Mouse (Mus musculus) MEL (cell line): ENCODE measurements around the gene Tenm3. TPM values are rescaled to one million over a fixed set of nuclear protein-coding genes. Genes with fewer than 3 reads are reported as not detected.

Experiments
- DNase-seq: peaks from one replicate; pipeline ENCODE4 v3.0.0; 2011; ENCODE audit warnings: low read depth, low spot score
- H3K27ac ChIP-seq: 2 replicates; pipeline ENCODE4 v1.5.1; 2012; ENCODE audit warnings: low read depth, mild to moderate bottlenecking, control low read depth, low read length, moderate library complexity; ENCODE audit not compliant: control insufficient read depth
- H3K27me3 ChIP-seq, 2 experiments: fragments of 150-350 bp in 1 of 2; sonication (generic) in 1 of 2; 2 replicates each; pipeline ENCODE4 v1.6.1; 2012; ENCODE audit warnings: low read length in 2 of 2, mild to moderate bottlenecking in 2 of 2, improper control_type of control experiment in 1 of 2, moderate library complexity in 1 of 2; ENCODE audit not compliant: insufficient read depth in 2 of 2, control insufficient read depth in 1 of 2
- H3K36me3 ChIP-seq, 2 experiments: 2 replicates each; pipeline ENCODE4 v1.6.1; 2012 to 2014; ENCODE audit warnings: low read length in 2 of 2, improper control_type of control experiment in 1 of 2, inconsistent platforms in 1 of 2, mild to moderate bottlenecking in 1 of 2; ENCODE audit not compliant: insufficient read depth in 2 of 2, control insufficient read depth in 1 of 2
- H3K4me1 ChIP-seq, 2 experiments: fragments of 150-350 bp in 1 of 2; sonication (generic) in 1 of 2; 2 replicates each; pipeline ENCODE4 v1.6.1; 2012; ENCODE audit warnings: low read length in 2 of 2, improper control_type of control experiment in 1 of 2, mild to moderate bottlenecking in 1 of 2; ENCODE audit not compliant: insufficient read depth in 2 of 2, control insufficient read depth in 1 of 2
- H3K4me3 ChIP-seq, 2 experiments: fragments of 150-350 bp in 1 of 2; sonication (generic) in 1 of 2; 2 replicates each; pipeline ENCODE4 v1.5.1; 2012; ENCODE audit warnings: low read depth in 2 of 2, low read length in 2 of 2, mild to moderate bottlenecking in 2 of 2, moderate library complexity in 2 of 2, control low read depth in 1 of 2, improper control_type of control experiment in 1 of 2; ENCODE audit not compliant: control insufficient read depth in 1 of 2, insufficient read depth in 1 of 2
- H3K79me2 ChIP-seq: 2 replicates; pipeline ENCODE4 v1.6.1; 2012; ENCODE audit warnings: mild to moderate bottlenecking, low read length, moderate library complexity; ENCODE audit not compliant: control insufficient read depth, poor library complexity, insufficient read depth
- H3K9ac ChIP-seq: 2 replicates; pipeline ENCODE4 v1.6.1; 2012; ENCODE audit warnings: low read depth, mild to moderate bottlenecking, control low read depth, low read length, moderate library complexity; ENCODE audit not compliant: control insufficient read depth, poor library complexity, severe bottlenecking
- H3K9me3 ChIP-seq: fragments of 150-350 bp; sonication (generic); replicated peaks from 2 replicates; pipeline ENCODE4 v1.6.1; 2012; ENCODE audit warnings: mild to moderate bottlenecking, low read length, improper control_type of control experiment, moderate library complexity; ENCODE audit not compliant: insufficient read depth
- BHLHE40 ChIP-seq: IDR thresholded peaks from 2 replicates; pipeline ENCODE4 v1.6.1; 2012; ENCODE audit warnings: low read depth, mild to moderate bottlenecking, inconsistent platforms, low read length, improper control_type of control experiment, borderline replicate concordance
- CTCF ChIP-seq, 3 experiments: IDR thresholded peaks in 2 of 3; conservative IDR thresholded peaks in 1 of 3; 2 replicates each; pipeline ENCODE4 v1.5.1; 2011 to 2012; ENCODE audit warnings: low read length in 3 of 3, low read depth in 2 of 3, mild to moderate bottlenecking in 2 of 3, improper control_type of control experiment in 1 of 3, inconsistent platforms in 1 of 3, mixed read lengths in 1 of 3, moderate library complexity in 1 of 3; ENCODE audit not compliant: control insufficient read depth in 1 of 3, insufficient read depth in 1 of 3, poor library complexity in 1 of 3, severe bottlenecking in 1 of 3
- EP300 ChIP-seq, 2 experiments: IDR thresholded peaks; 2 replicates each; pipeline ENCODE4 v1.6.1; 2011; ENCODE audit warnings: improper control_type of control experiment in 2 of 2, low read length in 2 of 2, low read depth in 1 of 2, mild to moderate bottlenecking in 1 of 2
- GATA1 ChIP-seq: IDR thresholded peaks from 2 replicates; pipeline ENCODE4 v1.6.1; 2011; ENCODE audit warnings: low read depth, low read length, improper control_type of control experiment
- JUND ChIP-seq: IDR thresholded peaks from 2 replicates; pipeline ENCODE4 v1.6.1; 2011; ENCODE audit warnings: low read depth, mild to moderate bottlenecking, improper control_type of control experiment, low read length
- MAX ChIP-seq: IDR thresholded peaks from 2 replicates; pipeline ENCODE4 v1.6.1; 2011; ENCODE audit warnings: low read length, improper control_type of control experiment
- MXI1 ChIP-seq: IDR thresholded peaks from 2 replicates; pipeline ENCODE4 v1.6.1; 2011; ENCODE audit warnings: mild to moderate bottlenecking, low read depth, low read length, improper control_type of control experiment
- NELFE ChIP-seq: IDR thresholded peaks from 2 replicates; pipeline ENCODE4 v1.6.1; 2011; ENCODE audit warnings: low read depth, low read length, improper control_type of control experiment
- NRF1 ChIP-seq: IDR thresholded peaks from 2 replicates; pipeline ENCODE4 v1.6.1; 2014; ENCODE audit warnings: low read depth, mild to moderate bottlenecking, inconsistent platforms, low read length, improper control_type of control experiment, moderate library complexity; ENCODE audit not compliant: poor library complexity, insufficient read depth, severe bottlenecking
- POLR2A ChIP-seq, 2 experiments: IDR thresholded peaks; 2 replicates each; pipeline ENCODE4 v1.6.1; 2011 to 2012; ENCODE audit warnings: low read length in 2 of 2, mild to moderate bottlenecking in 2 of 2, control low read depth in 1 of 2, improper control_type of control experiment in 1 of 2, low read depth in 1 of 2, moderate library complexity in 1 of 2; ENCODE audit not compliant: control insufficient read depth in 1 of 2, insufficient read depth in 1 of 2, poor library complexity in 1 of 2
- POLR2AphosphoS2 ChIP-seq: IDR thresholded peaks from 2 replicates; pipeline ENCODE4 v1.6.1; 2011; ENCODE audit warnings: low read length, improper control_type of control experiment
- RAD21 ChIP-seq: IDR thresholded peaks from 2 replicates; pipeline ENCODE4 v1.6.1; 2011; ENCODE audit warnings: mild to moderate bottlenecking, low read depth, low read length, improper control_type of control experiment
- TBP ChIP-seq: IDR thresholded peaks from 2 replicates; pipeline ENCODE4 v1.8.0; 2011; ENCODE audit warnings: low read depth, low read length, improper control_type of control experiment
- UBTF ChIP-seq: IDR thresholded peaks from 2 replicates; pipeline ENCODE4 v1.6.1; 2012; ENCODE audit warnings: low read depth, mild to moderate bottlenecking, inconsistent platforms, low read length, improper control_type of control experiment, moderate library complexity, borderline replicate concordance; ENCODE audit not compliant: insufficient read depth
- USF1 ChIP-seq: IDR thresholded peaks from 2 replicates; pipeline ENCODE4 v1.6.1; 2014; ENCODE audit warnings: low read depth, mild to moderate bottlenecking, inconsistent platforms, low read length, improper control_type of control experiment, moderate library complexity
- ZC3H11A ChIP-seq: IDR thresholded peaks from 2 replicates; pipeline ENCODE4 v1.6.1; 2012; ENCODE audit warnings: low read depth, mild to moderate bottlenecking, inconsistent platforms, low read length, improper control_type of control experiment
- ZMIZ1 ChIP-seq: IDR thresholded peaks from 2 replicates; pipeline ENCODE4 v1.6.1; 2012; ENCODE audit warnings: low read depth, mild to moderate bottlenecking, inconsistent platforms, low read length, improper control_type of control experiment, moderate library complexity
- polyA plus RNA-seq, 2 experiments: library from polyadenylated mRNA; stranded (reverse) in 1 of 2; unstranded in 1 of 2; fragments of >175 nt in 1 of 2; fragments of >200 nt in 1 of 2; gene quantifications; 2 replicates each; pipeline versions ENCODE4 v1.2.1 to v1.2.4; 2012; ENCODE audit warnings: low replicate concordance in 2 of 2, low read depth in 1 of 2; ENCODE audit not compliant: insufficient read length in 2 of 2, insufficient read depth in 1 of 2, missing spikeins in 1 of 2
- total RNA-seq: library from RNA; depleted of rRNA; stranded (reverse); fragments of 300-350 nt; gene quantifications from 2 replicates; pipeline ENCODE4 v1.2.3, GENCODE M21; 2012

Gene Tenm3
- total and polyA plus RNA-seq, 3 experiments: not detected

DNA sequence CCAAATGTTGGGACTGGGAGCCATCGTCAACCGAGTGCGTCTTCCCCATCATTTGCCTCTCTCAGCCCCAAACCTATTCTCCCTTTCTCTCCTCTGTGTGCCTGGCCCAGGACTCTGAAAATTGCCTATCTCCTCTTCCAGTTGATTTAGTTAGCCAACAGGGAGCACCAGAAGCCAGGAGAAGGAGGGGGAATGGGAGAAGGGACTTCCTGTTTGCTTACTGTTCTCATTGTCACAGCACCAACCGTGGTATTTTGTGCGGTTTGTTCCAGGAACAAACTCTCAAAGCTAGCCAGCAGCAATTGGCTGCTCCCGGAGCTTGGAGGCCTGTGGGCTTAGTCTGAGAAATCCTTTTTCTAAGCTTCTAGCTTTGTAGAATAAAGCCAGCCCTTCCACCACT, 636.2 kb downstream of the Tenm3 start:
- Histone ChIP-seq H3K27ac (no peak overlapping the region), H3K27me3 (no peaks in the 10 kb centered on the region), H3K4me1 (no peaks in the 10 kb centered on the region), H3K36me3 (no peaks in the 10 kb centered on the region), H3K79me2 (no peaks in the 10 kb centered on the region), H3K4me3 (no peak overlapping the region), H3K9me3 (no peaks in the 10 kb centered on the region), H3K9ac (no peak overlapping the region)
- DNase-seq: no peak
- TF ChIP-seq UBTF (no peak), MXI1 (no peak), JUND (no peak), USF1 (no peak), MAX (no peak), RAD21 (no peak), GATA1 (no peak), ZC3H11A (no peak), EP300 (IDR thresholded peaks at IDR 0.05; ENCODE audit: low read depth in 1 of 2, low read length in 2 of 2) (no peak), NRF1 (no peak)

DNA sequence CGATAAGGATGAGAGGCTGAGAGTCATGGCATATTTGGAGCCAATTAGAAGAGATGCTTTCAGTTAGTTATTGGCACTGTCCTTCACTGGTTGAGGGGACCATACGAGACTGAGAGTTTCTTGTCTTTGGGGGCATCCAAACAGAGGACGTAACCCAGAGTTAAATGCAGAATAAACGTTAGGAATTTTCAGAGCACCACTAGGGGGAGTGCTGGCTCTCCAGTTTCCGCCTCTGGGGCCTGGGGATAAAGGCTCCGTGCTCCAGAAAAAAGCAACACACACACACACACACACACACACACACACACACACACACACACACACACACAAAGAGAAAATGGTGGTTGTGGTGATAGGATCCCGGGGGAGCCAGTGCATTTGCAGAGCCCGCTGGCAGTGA, 636.8 kb downstream of the Tenm3 start:
- Histone ChIP-seq H3K27me3 (no peaks in the 10 kb centered on the region), H3K9ac (no peak overlapping the region), H3K4me3 (no peak overlapping the region), H3K9me3 (no peaks in the 10 kb centered on the region), H3K27ac (no peak overlapping the region), H3K4me1 (no peaks in the 10 kb centered on the region), H3K79me2 (no peaks in the 10 kb centered on the region), H3K36me3 (no peaks in the 10 kb centered on the region)
- no peak for DNase-seq
- TF ChIP-seq JUND (no peak), TBP (no peak), NELFE (no peak), CTCF (IDR thresholded peaks at IDR 0.05 in 2 of 3, conservative IDR thresholded peaks at IDR 0.05 in 1 of 3; ENCODE audit: control insufficient read depth in 1 of 3, insufficient read depth in 1 of 3, low read depth in 2 of 3, low read length in 3 of 3, poor library complexity in 1 of 3, severe bottlenecking in 1 of 3) (no peak)

GRCm38 (mm10) chr8:48204838-48205345, 638.9 kb downstream of the Tenm3 start:
- no peak overlapping the region for H3K4me3 ChIP-seq
- H3K27ac ChIP-seq: no peak overlapping the region
- H3K9me3 ChIP-seq: no peaks in the 10 kb centered on the region
- H3K4me1 ChIP-seq: no peaks in the 10 kb centered on the region
- no peak overlapping the region for H3K9ac ChIP-seq
- no peaks in the 10 kb centered on the region for H3K79me2 ChIP-seq
- TF ChIP-seq ZC3H11A (no peak), BHLHE40 (no peak), MXI1 (no peak), GATA1 (no peak), ZMIZ1 (no peak), POLR2A (IDR thresholded peaks at IDR 0.05; ENCODE audit: control insufficient read depth in 1 of 2, insufficient read depth in 1 of 2, low read depth in 1 of 2, low read length in 2 of 2, poor library complexity in 1 of 2) (no peak), POLR2AphosphoS2 (no peak)
- no peaks in the 10 kb centered on the region for H3K36me3 ChIP-seq
- no peak for DNase-seq
- H3K27me3 ChIP-seq: no peaks in the 10 kb centered on the region
